Mouse (Mus musculus) limb, embryonic 11.5 days (tissue): ENCODE data around the gene Cirbp. TPM values are rescaled to one million over a fixed set of nuclear protein-coding genes. Genes with fewer than 3 reads are reported as not detected.
A peak's percentile ranks its signal among the peaks of the same experiment; 100 is the strongest.

Experiments
- ATAC-seq: fragments of 200-750 bp; cut with Nextera tagmentation; 2 replicates; pipeline ENCODE4 v1.8.0; 2017; ENCODE audit warnings: low read depth; ENCODE audit not compliant: insufficient number of reproducible peaks, low FRiP score, low TSS enrichment
- DNase-seq: peaks from one replicate; pipeline ENCODE4 v3.0.0-alpha.2; 2015; ENCODE audit warnings: low spot score
- H3K27ac ChIP-seq: fragments of 300-500 bp; sonication (generic); replicated peaks from 2 replicates; pipeline ENCODE4 v1.5.1; 2014; ENCODE audit warnings: low read depth, mild to moderate bottlenecking, low read length
- H3K27me3 ChIP-seq: fragments of 300-500 bp; sonication (generic); 2 replicates; pipeline ENCODE4 v1.6.1; 2014; ENCODE audit warnings: mild to moderate bottlenecking, low read length, mixed read lengths; ENCODE audit not compliant: control insufficient read depth, insufficient read depth
- H3K36me3 ChIP-seq: fragments of 300-500 bp; sonication (generic); 2 replicates; pipeline ENCODE4 v1.6.1; 2014; ENCODE audit warnings: mild to moderate bottlenecking, low read length, moderate library complexity, mixed read lengths; ENCODE audit not compliant: control insufficient read depth, insufficient read depth
- H3K4me1 ChIP-seq: fragments of 300-500 bp; sonication (generic); 2 replicates; pipeline ENCODE4 v1.6.1; 2014; ENCODE audit warnings: low read length, mixed read lengths; ENCODE audit not compliant: control insufficient read depth, insufficient read depth
- H3K4me2 ChIP-seq: fragments of 300-500 bp; sonication (generic); 2 replicates; pipeline ENCODE4 v1.6.1; 2014; ENCODE audit warnings: low read depth, mild to moderate bottlenecking, moderate library complexity; ENCODE audit not compliant: severe bottlenecking
- H3K4me3 ChIP-seq: fragments of 300-500 bp; sonication (generic); 2 replicates; pipeline ENCODE4 v1.5.1; 2014; ENCODE audit warnings: low read depth, low read length
- H3K9ac ChIP-seq: fragments of 300-500 bp; sonication (generic); 2 replicates; pipeline ENCODE4 v1.6.1; 2014; ENCODE audit warnings: mild to moderate bottlenecking, low read length
- H3K9me3 ChIP-seq: fragments of 300-500 bp; sonication (generic); 2 replicates; pipeline ENCODE4 v1.6.1; 2016; ENCODE audit warnings: low read length; ENCODE audit not compliant: control insufficient read depth
- WGBS: fragments of 180-500 bp; shearing (Covaris S2); extraction: QIAGEN DNeasy Blood & Tissue Kit; methylation state at CpG from one replicate; pipeline ENCODE4 v1.1.7; 2014; 5-methylcytosine and 5-hydroxymethylcytosine counted together
- polyA plus RNA-seq: library from polyadenylated mRNA; unstranded; fragments of >200 nt; fragmentation: Nextera tagmentation; extraction: Ambion mirVana; gene quantifications from 2 replicates; pipeline ENCODE4 v1.2.1, GENCODE M21; 2014

Cirbp gene
- polyA plus RNA-seq, 1 experiment from 2014 or later, result 68.1 TPM

DNA sequence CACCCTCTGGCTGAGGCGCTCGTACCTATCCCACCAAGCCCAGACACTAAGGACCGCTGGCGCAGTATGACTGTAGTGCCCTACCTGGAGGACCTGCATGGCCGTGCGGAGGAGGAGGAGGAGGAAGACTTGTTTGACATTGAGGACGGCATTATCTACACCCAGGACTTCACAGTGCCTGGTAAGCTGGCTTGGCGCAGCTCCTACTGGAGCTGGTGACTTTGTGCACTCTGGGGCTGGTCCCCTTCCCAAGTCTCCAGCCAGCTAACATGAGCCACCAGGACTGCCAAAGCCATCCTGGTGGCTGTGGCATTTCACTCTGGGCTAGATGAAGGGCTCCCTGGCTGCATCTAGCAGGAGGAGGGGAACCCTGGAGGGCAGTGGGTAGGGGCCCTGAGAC is 37.9 kb upstream of the Cirbp start:
- DNase-seq, result no peak
- Histone ChIP-seq H3K4me2 (no peak overlapping the region), H3K27ac (no peak overlapping the region), H3K4me1 (peaks cover 15% of the 10 kb centered on the region), H3K4me3 (no peak overlapping the region), H3K36me3 (peaks cover 45% of the 10 kb centered on the region), H3K27me3 (no peaks in the 10 kb centered on the region), H3K9ac (no peak overlapping the region), H3K9me3 (no peaks in the 10 kb centered on the region)
- ATAC-seq, result no peak
- 95% methylated on average over 8 of the region's 8 CpGs for WGBS

DNA sequence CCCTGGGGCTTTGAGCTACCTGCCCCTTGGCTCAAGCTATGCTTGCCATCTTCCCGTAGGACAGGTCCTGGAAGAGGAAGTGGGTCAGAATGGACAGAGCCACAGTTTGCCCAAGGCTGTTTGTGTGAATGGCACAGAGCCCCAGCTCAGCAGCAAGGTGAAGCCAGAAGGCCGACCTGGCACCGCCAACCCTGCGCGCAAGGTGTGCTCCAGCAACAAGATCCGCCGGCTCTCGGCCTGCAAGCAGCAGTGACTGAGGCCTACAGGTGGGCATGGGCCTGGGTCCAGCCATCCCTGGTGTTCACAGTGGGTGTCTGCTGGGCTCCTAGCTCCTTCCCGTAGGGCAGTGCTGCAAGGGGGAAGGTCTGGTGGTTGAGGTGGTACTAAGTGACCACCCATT is 35.9 kb upstream of the Cirbp start:
- 90% methylated on average over 9 of the region's 9 CpGs for WGBS
- H3K9ac ChIP-seq, result no peak overlapping the region
- peaks cover 43% of the 10 kb centered on the region for H3K36me3 ChIP-seq
- no peaks in the 10 kb centered on the region for H3K27me3 ChIP-seq
- no peaks in the 10 kb centered on the region for H3K9me3 ChIP-seq
- H3K4me2 ChIP-seq, result no peak overlapping the region; the same call in 1 of the 2 replicates
- H3K27ac ChIP-seq, result no peak overlapping the region
- ATAC-seq (no peak), DNase-seq (no peak)
- H3K4me1 ChIP-seq, result peaks cover 15% of the 10 kb centered on the region
- H3K4me3 ChIP-seq, result no peak overlapping the region

DNA sequence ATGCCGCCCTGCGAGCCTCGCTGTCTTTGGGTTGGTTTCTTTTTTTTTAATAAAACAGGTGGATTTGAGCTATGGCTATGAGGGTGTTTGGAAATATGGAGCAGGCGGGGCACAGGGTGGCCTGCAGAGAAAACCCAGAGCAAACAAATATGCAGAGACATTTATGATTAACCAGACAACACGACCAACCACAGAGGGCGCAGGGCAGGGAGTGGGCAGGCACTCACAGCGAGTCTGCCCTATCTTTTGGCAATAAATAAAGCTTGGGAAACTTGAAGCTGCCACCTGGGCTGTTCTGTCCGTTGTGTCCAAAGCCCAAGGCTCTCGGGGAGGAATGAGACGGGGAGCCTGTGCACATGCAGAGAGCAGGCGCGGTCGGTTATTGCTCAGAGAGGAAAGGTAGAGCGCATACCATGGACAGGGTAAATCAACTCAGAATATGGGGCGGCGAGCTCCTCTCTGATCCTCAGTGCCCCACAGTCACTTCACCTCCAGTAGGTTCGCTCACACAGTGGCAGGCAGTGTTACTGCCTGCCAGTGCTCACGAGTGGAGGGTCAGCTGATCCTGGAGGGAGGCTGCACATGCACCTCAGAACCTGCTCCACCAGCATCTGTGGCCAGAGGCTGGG is 35.3 kb upstream of the Cirbp start:
- ATAC-seq, result no peak
- H3K4me1 ChIP-seq, result peaks cover 15% of the 10 kb centered on the region
- 83% methylated on average over 18 of the region's 18 CpGs for WGBS
- H3K9ac ChIP-seq, result no peak overlapping the region
- no peak overlapping the region for H3K27ac ChIP-seq
- H3K9me3 ChIP-seq, result no peaks in the 10 kb centered on the region
- DNase-seq, result no peak
- H3K4me2 ChIP-seq, result no peak overlapping the region; the same call in 1 of the 2 replicates
- H3K27me3 ChIP-seq, result peaks cover 4% of the 10 kb centered on the region; the same call in 1 of the 2 replicates
- peaks cover 37% of the 10 kb centered on the region for H3K36me3 ChIP-seq
- H3K4me3 ChIP-seq, result no peak overlapping the region

DNA sequence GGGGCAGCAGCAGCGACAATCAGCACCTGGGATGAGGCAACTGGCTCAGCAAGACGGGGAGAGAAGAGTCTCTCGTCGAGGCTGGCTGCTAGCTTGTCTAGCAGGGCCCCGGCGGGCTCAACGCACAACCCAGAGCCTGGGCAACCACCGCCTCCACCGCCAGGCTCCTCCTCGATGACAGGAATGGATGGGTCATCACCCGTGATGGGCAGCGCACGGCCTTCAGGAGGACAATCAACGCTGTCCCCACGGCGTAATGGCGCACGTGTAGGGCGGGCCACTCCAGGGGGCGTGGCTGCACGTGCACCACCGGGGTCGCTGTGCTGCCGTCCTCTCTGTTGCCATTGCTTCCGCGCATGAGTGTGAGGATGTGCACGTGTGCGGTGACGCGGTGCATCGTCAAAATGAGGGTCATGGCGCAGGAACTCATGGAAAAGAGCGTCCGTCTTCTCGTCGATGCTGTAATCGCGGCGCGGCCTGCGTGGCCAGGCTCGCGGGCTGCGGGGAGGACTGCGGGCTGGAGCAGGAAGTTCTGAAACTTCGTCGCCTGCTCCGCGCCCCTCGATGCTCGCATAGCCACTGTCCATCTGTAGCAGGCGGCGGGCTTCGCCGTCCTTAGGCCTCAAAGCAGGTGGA is 34.4 kb upstream of the Cirbp start:
- Histone ChIP-seq H3K9me3 (no peaks in the 10 kb centered on the region), H3K27ac (no peak overlapping the region), H3K4me3 (peak overlapping the region; percentile 18), H3K4me1 (peaks cover 15% of the 10 kb centered on the region), H3K9ac (no peak overlapping the region), H3K36me3 (peaks cover 29% of the 10 kb centered on the region), H3K27me3 (peaks cover 12% of the 10 kb centered on the region), H3K4me2 (peak overlapping the region; percentile 42)
- DNase-seq (peak; percentile 70), ATAC-seq (peak; percentile 61; the same call in 1 of the 2 replicates)
- WGBS, result 15% methylated on average over 55 of the region's 55 CpGs

DNA sequence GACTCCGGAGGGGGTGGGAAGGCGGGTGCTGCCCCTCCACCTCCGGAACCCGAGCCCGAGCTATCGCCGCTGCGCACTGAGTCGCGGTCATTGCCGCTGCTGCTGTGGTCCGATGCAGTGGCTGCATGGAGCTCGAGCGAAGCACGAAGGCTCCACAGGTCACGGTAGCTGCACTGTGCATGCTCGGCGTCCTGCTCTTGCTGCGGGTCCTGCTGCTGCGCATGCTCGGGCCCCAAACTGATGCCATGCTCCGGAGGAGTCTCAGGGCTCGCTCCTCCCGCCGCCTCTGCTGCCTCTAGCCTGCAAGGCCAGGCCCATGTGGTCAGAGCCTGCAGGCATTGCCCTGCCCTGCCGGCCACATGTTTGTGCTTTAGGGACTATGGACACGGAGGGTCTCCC is 33.8 kb upstream of the Cirbp start:
- peaks cover 17% of the 10 kb centered on the region for H3K27me3 ChIP-seq
- 40% methylated on average over 27 of the region's 27 CpGs for WGBS
- H3K27ac ChIP-seq, result no peak overlapping the region
- DNase-seq, result no peak
- no peak overlapping the region for H3K9ac ChIP-seq
- ATAC-seq, result no peak
- H3K36me3 ChIP-seq, result peaks cover 27% of the 10 kb centered on the region
- no peaks in the 10 kb centered on the region for H3K9me3 ChIP-seq
- peaks cover 20% of the 10 kb centered on the region for H3K4me1 ChIP-seq
- H3K4me3 ChIP-seq, result peak overlapping the region; percentile 18
- peak overlapping the region; percentile 42 for H3K4me2 ChIP-seq

DNA sequence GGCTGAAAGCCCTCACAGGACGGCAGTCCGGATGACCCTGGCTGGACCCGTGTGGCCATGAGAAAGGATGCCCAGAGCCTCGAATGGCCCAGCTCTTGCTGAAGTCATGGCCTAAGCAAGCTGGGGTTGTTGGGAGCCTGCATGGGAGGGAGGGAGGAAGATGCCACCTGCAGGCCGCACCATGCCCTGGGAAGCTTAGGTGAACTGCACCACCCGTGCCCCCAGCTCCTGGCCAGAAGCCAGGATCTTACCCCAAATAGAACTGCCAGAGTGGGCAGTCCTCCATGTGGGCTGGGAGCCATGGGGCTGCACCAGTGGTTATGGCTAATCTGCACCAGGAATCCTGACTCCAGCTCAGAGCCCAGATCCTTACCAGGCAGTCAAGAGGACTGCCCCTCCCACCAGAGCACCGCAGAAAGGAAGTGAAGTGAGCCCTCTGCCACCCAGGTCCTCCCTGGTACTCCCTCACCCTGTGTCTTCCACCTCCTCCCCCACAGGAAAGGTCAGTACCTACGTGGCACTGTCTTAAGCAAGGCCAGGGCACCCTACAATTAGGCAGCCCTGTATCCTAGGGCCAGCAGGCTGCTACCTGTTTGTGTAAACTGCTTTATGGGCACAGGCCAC is 32.4 kb upstream of the Cirbp start:
- H3K4me2 ChIP-seq, result no peak overlapping the region
- no peak overlapping the region for H3K27ac ChIP-seq
- H3K4me1 ChIP-seq, result peaks cover 31% of the 10 kb centered on the region
- H3K9ac ChIP-seq, result no peak overlapping the region
- no peak overlapping the region for H3K4me3 ChIP-seq
- no peak for DNase-seq
- H3K9me3 ChIP-seq, result no peaks in the 10 kb centered on the region
- 79% methylated on average over 8 of the region's 8 CpGs for WGBS
- H3K36me3 ChIP-seq, result peaks cover 20% of the 10 kb centered on the region; the same call in 1 of the 2 replicates
- peaks cover 25% of the 10 kb centered on the region for H3K27me3 ChIP-seq
- ATAC-seq, result no peak

DNA sequence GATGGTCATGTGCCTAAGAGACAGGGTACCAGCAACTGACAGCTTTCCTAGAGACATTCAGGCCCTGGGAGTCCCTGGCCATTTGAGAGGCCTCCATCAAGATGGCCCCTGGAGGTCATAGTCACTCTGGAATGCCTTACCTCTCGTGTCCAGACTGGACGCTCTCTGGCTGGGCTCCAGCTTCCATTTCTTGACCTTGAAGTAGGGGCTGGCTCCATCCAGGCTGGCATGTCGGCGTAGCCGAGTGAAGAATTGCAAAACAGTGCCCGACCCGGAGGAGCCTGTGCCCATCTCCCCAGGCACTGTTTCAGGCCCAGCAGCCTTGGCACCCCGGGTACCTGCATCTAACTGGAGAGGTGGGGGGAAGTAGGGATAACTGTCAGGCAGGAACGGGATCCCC is 31.4 kb upstream of the Cirbp start:
- Histone ChIP-seq H3K27ac (no peak overlapping the region), H3K4me1 (peaks cover 34% of the 10 kb centered on the region), H3K4me3 (no peak overlapping the region), H3K27me3 (peaks cover 28% of the 10 kb centered on the region), H3K36me3 (peaks cover 13% of the 10 kb centered on the region; the same call in 1 of the 2 replicates), H3K4me2 (no peak overlapping the region), H3K9me3 (no peaks in the 10 kb centered on the region), H3K9ac (no peak overlapping the region)
- ATAC-seq (no peak), DNase-seq (no peak)
- WGBS, result 91% methylated on average over 9 of the region's 9 CpGs

DNA sequence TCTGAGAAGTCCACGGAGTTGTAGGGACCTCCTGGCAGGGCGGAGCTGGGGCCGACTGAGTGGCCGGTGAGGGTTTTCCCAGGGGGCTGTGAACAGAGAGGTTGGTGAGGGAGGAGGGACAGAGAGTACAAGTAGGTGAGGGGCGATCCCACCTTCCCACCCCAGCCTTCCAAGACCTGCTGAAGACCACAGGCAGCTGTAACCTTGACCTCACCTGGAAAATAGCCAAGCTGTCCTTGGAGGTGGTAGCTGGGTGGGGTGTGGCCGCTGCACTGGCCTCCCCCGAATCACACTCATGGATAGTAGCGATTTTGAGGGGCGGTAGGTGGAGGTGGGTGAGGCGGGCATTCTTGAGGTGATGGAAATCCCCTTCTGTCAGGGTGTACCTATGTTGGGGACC is 30.6 kb upstream of the Cirbp start:
- no peak overlapping the region for H3K9ac ChIP-seq
- whole genome bisulfite sequencing, result 83% methylated on average over 10 of the region's 10 CpGs
- peaks cover 34% of the 10 kb centered on the region for H3K4me1 ChIP-seq
- DNase-seq, result no peak
- H3K4me2 ChIP-seq, result no peak overlapping the region
- peaks cover 9% of the 10 kb centered on the region; the same call in 1 of the 2 replicates for H3K36me3 ChIP-seq
- no peak overlapping the region for H3K27ac ChIP-seq
- H3K4me3 ChIP-seq, result no peak overlapping the region
- peaks cover 28% of the 10 kb centered on the region for H3K27me3 ChIP-seq
- no peaks in the 10 kb centered on the region for H3K9me3 ChIP-seq
- no peak for ATAC-seq
